Mouse (Mus musculus) kidney, embryonic 14.5 days (tissue): ENCODE results near the gene 4632433K11Rik. TPM values are rescaled to one million over a fixed set of nuclear protein-coding genes. Genes with fewer than 3 reads are reported as not detected.
"Not testable (repeated sequence)": the region's sequence is repeated elsewhere in the genome, so short reads cannot be mapped to it uniquely, and the experiment has no call there.

Experiments
- ATAC-seq: fragments of 200-750 bp; cut with Nextera tagmentation; 2 replicates; pipeline ENCODE4 v1.8.0; 2017; ENCODE audit warnings: moderate number of reproducible peaks, mild to moderate bottlenecking, moderate TSS enrichment, moderate library complexity; ENCODE audit not compliant: low FRiP score, low TSS enrichment
- H3K27ac ChIP-seq: fragments of 300-500 bp; sonication (generic); 2 replicates; pipeline ENCODE4 v1.5.1; 2014; ENCODE audit warnings: low read depth, mild to moderate bottlenecking, low read length, moderate library complexity, mixed read lengths
- H3K27me3 ChIP-seq: fragments of 300-500 bp; sonication (generic); 2 replicates; pipeline ENCODE4 v1.6.1; 2014; ENCODE audit warnings: mild to moderate bottlenecking, low read length; ENCODE audit not compliant: control insufficient read depth, insufficient read depth
- H3K36me3 ChIP-seq: fragments of 300-500 bp; sonication (generic); 2 replicates; pipeline ENCODE4 v1.6.1; 2014; ENCODE audit warnings: low read length, mixed read lengths; ENCODE audit not compliant: control insufficient read depth, insufficient read depth
- H3K4me1 ChIP-seq: fragments of 300-500 bp; sonication (generic); 2 replicates; pipeline ENCODE4 v1.6.1; 2014; ENCODE audit warnings: low read length, mixed read lengths; ENCODE audit not compliant: control insufficient read depth, insufficient read depth
- H3K4me2 ChIP-seq: fragments of 300-500 bp; sonication (generic); replicated peaks from 2 replicates; pipeline ENCODE4 v1.6.1; 2014; ENCODE audit warnings: low read depth, mild to moderate bottlenecking, low read length
- H3K4me3 ChIP-seq: fragments of 300-500 bp; sonication (generic); 2 replicates; pipeline ENCODE4 v1.5.1; 2014; ENCODE audit warnings: mild to moderate bottlenecking, low read length
- H3K9ac ChIP-seq: fragments of 300-500 bp; sonication (generic); 2 replicates; pipeline ENCODE4 v1.6.1; 2014; ENCODE audit warnings: low read depth, mild to moderate bottlenecking, low read length, moderate library complexity
- H3K9me3 ChIP-seq: fragments of 300-500 bp; sonication (generic); 2 replicates; pipeline ENCODE4 v1.6.1; 2016; ENCODE audit warnings: low read length; ENCODE audit not compliant: control insufficient read depth
- WGBS: fragments of 180-500 bp; shearing (Covaris S2); extraction: QIAGEN DNeasy Blood & Tissue Kit; methylation state at CpG from one replicate; pipeline ENCODE4 v1.1.7; 2014; 5-methylcytosine and 5-hydroxymethylcytosine counted together
- polyA plus RNA-seq: library from polyadenylated mRNA; unstranded; fragments of >200 nt; fragmentation: Nextera tagmentation; extraction: Ambion mirVana; gene quantifications from 2 replicates; pipeline ENCODE4 v1.2.1, GENCODE M21; 2014

The 4632433K11Rik gene
- polyA plus RNA-seq, 1 experiment from 2014 or later = not detected

- H3K27ac ChIP-seq, H3K27me3 ChIP-seq, H3K4me2 ChIP-seq, H3K4me1 ChIP-seq, ATAC-seq, H3K9ac ChIP-seq, H3K4me3 ChIP-seq, H3K9me3 ChIP-seq: not testable (repeated sequence)
- WGBS = 76% methylated on average over 8 of the region's 8 CpGs
- peaks cover 13% of the 10 kb centered on the region for H3K36me3 ChIP-seq
Observed at GRCm38 (mm10) chr7:5002876-5003275, 31.0 kb upstream of the 4632433K11Rik start.

GRCm38 (mm10) chr7:5008229-5008628 is 25.7 kb upstream of the 4632433K11Rik start:
- 95% methylated on average over 26 of the region's 26 CpGs for WGBS
- Histone ChIP-seq H3K4me3 (no peak overlapping the region), H3K27ac (no peak overlapping the region), H3K9me3 (peaks cover 2% of the 10 kb centered on the region; the same call in 1 of the 2 replicates), H3K4me1 (peaks cover 2% of the 10 kb centered on the region; the same call in 1 of the 2 replicates), H3K36me3 (peaks cover 61% of the 10 kb centered on the region), H3K4me2 (no peak overlapping the region), H3K9ac (no peak overlapping the region), H3K27me3 (no peaks in the 10 kb centered on the region)
- no peak for ATAC-seq

DNA sequence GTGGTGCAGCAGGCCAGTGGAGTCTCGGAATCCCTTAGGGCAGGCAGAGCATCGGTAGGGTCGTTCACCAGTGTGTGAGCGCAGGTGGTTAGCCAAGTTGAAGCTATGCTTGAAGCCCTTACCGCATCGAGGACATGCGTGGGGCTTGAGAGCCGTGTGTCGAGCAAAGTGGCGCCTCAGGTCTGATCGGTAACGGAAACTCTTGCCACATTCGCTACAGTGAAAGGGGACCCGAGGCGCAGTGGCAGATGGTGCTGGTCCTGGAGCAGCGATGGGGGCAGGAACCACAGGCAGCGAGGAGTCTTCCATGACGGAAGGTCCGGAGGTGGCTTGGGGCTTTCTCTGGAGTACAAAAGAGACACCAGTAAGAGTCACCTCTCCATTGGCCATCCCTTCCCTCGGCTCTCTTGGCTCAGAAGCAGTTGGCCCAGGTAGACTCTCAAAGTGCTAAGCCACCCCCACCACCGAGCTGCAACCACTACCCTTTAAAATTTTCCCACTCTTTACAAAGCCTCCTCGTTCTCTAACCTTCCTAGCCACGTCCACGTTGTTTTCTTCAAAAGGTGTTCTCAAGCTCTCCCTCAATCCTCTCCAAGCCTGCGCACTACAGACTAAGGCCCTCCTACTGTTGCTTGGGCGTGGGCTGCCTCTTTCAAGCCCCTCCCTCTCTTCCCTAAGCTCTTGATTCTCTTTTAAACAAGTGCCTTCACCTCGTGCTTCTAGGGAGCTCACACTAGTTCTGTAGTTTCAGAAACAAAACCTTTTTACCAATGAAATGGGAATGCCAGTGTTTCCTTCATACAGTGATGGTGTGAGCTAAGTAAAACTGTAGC is 21.0 kb upstream of the 4632433K11Rik start:
- Histone ChIP-seq H3K4me2 (peak overlapping the region; percentile 40), H3K9ac (no peak overlapping the region), H3K27ac (no peak overlapping the region), H3K4me1 (peaks cover 3% of the 10 kb centered on the region; the same call in 1 of the 2 replicates), H3K27me3 (no peaks in the 10 kb centered on the region), H3K4me3 (no peak overlapping the region; the same call in 1 of the 2 replicates), H3K9me3 (peaks cover 2% of the 10 kb centered on the region; the same call in 1 of the 2 replicates), H3K36me3 (peaks cover 52% of the 10 kb centered on the region)
- ATAC-seq = no peak
- WGBS = 91% methylated on average over 27 of the region's 27 CpGs

- ATAC-seq = peak; percentile 84
- H3K27ac ChIP-seq = peak within 1 kb of the TSS; percentile 99
- H3K36me3 ChIP-seq = peaks cover 36% of the 10 kb centered on the region
- H3K4me2 ChIP-seq = peak within 1 kb of the TSS; percentile 52
- no peaks in the 10 kb centered on the region for H3K27me3 ChIP-seq
- H3K9ac ChIP-seq = peak within 1 kb of the TSS; percentile 88
- H3K4me1 ChIP-seq = peaks cover 3% of the 10 kb centered on the region; the same call in 1 of the 2 replicates
- H3K9me3 ChIP-seq = no peaks in the 10 kb centered on the region
- WGBS = under 1% methylated on average over 42 of the region's 42 CpGs
- H3K4me3 ChIP-seq = peak within 1 kb of the TSS; percentile 79
Observed at GRCm38 (mm10) chr7:5014251-5015117, 19.4 kb upstream of the 4632433K11Rik start, which contains the start of the genes Zfp524 and Fiz1. Zfp524 (plus strand) TSS chr7:5014415. Fiz1 (minus strand) TSS chr7:5014697.

- 2% methylated on average over 44 of the region's 76 CpGs for WGBS
- peak; percentile 78 for ATAC-seq
- Histone ChIP-seq H3K4me2 (peak within 1 kb of the TSS; percentile 52), H3K27ac (peak within 1 kb of the TSS; percentile 99), H3K4me1 (peaks cover 3% of the 10 kb centered on the region; the same call in 1 of the 2 replicates), H3K9me3 (no peaks in the 10 kb centered on the region), H3K27me3 (no peaks in the 10 kb centered on the region), H3K9ac (peak within 1 kb of the TSS; percentile 88), H3K4me3 (peak within 1 kb of the TSS; percentile 79), H3K36me3 (peaks cover 28% of the 10 kb centered on the region)
Observed at GRCm38 (mm10) chr7:5015118-5016001, 18.6 kb upstream of the 4632433K11Rik start, which contains the start of gene Gm44973. Gm44973 (plus strand) TSS chr7:5015496.

GRCm38 (mm10) chr7:5016057-5016456 is 17.9 kb upstream of the 4632433K11Rik start:
- Histone ChIP-seq H3K36me3 (peaks cover 21% of the 10 kb centered on the region), H3K9me3 (no peaks in the 10 kb centered on the region), H3K4me1 (peaks cover 3% of the 10 kb centered on the region; the same call in 1 of the 2 replicates), H3K27me3 (no peaks in the 10 kb centered on the region), H3K9ac (peak overlapping the region; percentile 70; the same call in 1 of the 2 replicates), H3K4me2 (peak overlapping the region; percentile 52), H3K27ac (peak overlapping the region; percentile 99), H3K4me3 (peak overlapping the region; percentile 79)
- no peak for ATAC-seq
- WGBS = 53% methylated on average over 3 of the region's 3 CpGs

- Histone ChIP-seq H3K9ac (no peak overlapping the region), H3K4me3 (no peak overlapping the region), H3K9me3 (no peaks in the 10 kb centered on the region), H3K4me1 (peaks cover 7% of the 10 kb centered on the region; the same call in 1 of the 2 replicates), H3K4me2 (no peak overlapping the region), H3K27me3 (no peaks in the 10 kb centered on the region), H3K27ac (no peak overlapping the region), H3K36me3 (peaks cover 12% of the 10 kb centered on the region)
- WGBS = 92% methylated on average over 2 of the region's 2 CpGs
- ATAC-seq = no peak
Observed at GRCm38 (mm10) chr7:5016920-5017319, 17.0 kb upstream of the 4632433K11Rik start.

- Histone ChIP-seq H3K27ac (no peak overlapping the region), H3K36me3 (peaks cover 14% of the 10 kb centered on the region), H3K4me1 (peaks cover 7% of the 10 kb centered on the region; the same call in 1 of the 2 replicates), H3K4me3 (no peak overlapping the region), H3K4me2 (no peak overlapping the region), H3K9ac (no peak overlapping the region), H3K27me3 (no peaks in the 10 kb centered on the region), H3K9me3 (no peaks in the 10 kb centered on the region)
- no peak for ATAC-seq
- 94% methylated on average over 16 of the region's 16 CpGs for WGBS
Observed at GRCm38 (mm10) chr7:5017352-5017751, 16.6 kb upstream of the 4632433K11Rik start.
